Mouse (Mus musculus) kidney, embryonic 15.5 days (tissue): ENCODE data around the gene Rwdd1. TPM values are rescaled to one million over a fixed set of nuclear protein-coding genes. Genes with fewer than 3 reads are reported as not detected.
"Not testable (repeated sequence)": the region's sequence is repeated elsewhere in the genome, so short reads cannot be mapped to it uniquely, and the experiment has no call there.

ENCODE experiments used
- ATAC-seq: fragments of 200-750 bp; cut with Nextera tagmentation; replicated peaks from 2 replicates; pipeline ENCODE4 v1.8.0; 2017; ENCODE audit warnings: moderate TSS enrichment; ENCODE audit not compliant: low FRiP score
- H3K27ac ChIP-seq: fragments of 300-500 bp; sonication (generic); 2 replicates; pipeline ENCODE4 v1.5.1; 2015; ENCODE audit warnings: mild to moderate bottlenecking, inconsistent platforms
- H3K27me3 ChIP-seq: fragments of 300-500 bp; sonication (generic); 2 replicates; pipeline ENCODE4 v1.6.1; 2015; ENCODE audit warnings: inconsistent platforms
- H3K36me3 ChIP-seq: fragments of 300-500 bp; sonication (generic); 2 replicates; pipeline ENCODE4 v1.6.1; 2015; ENCODE audit warnings: inconsistent platforms
- H3K4me1 ChIP-seq: fragments of 300-500 bp; sonication (generic); 2 replicates; pipeline ENCODE4 v1.6.1; 2015; ENCODE audit warnings: inconsistent platforms
- H3K4me2 ChIP-seq: fragments of 300-500 bp; sonication (generic); 2 replicates; pipeline ENCODE4 v1.6.1; 2015; ENCODE audit warnings: moderate library complexity, mild to moderate bottlenecking, inconsistent platforms
- H3K4me3 ChIP-seq: fragments of 300-500 bp; sonication (generic); replicated peaks from 2 replicates; pipeline ENCODE4 v1.5.1; 2015; ENCODE audit warnings: mild to moderate bottlenecking, inconsistent platforms
- H3K9ac ChIP-seq: fragments of 300-500 bp; sonication (generic); 2 replicates; pipeline ENCODE4 v1.6.1; 2015; ENCODE audit warnings: mild to moderate bottlenecking, inconsistent platforms
- H3K9me3 ChIP-seq: fragments of 300-500 bp; sonication (generic); replicated peaks from 2 replicates; pipeline ENCODE4 v1.6.1; 2016; ENCODE audit warnings: inconsistent platforms
- WGBS: fragments of 180-500 bp; shearing (Covaris S2); methylation state at CpG from one replicate; pipeline ENCODE4 v1.1.7; 2015; ENCODE audit warnings: mixed read lengths; 5-methylcytosine and 5-hydroxymethylcytosine counted together
- polyA plus RNA-seq: library from polyadenylated mRNA; unstranded; fragments of >200 nt; fragmentation: Nextera tagmentation; extraction: Ambion mirVana; gene quantifications from 2 replicates; pipeline ENCODE4 v1.2.1, GENCODE M21; 2015

Gene Rwdd1
- polyA plus RNA-seq, 1 experiment from 2014 or later: 121 TPM

- WGBS: 95% methylated on average over 6 of the region's 8 CpGs
- H3K27me3 ChIP-seq, H3K4me1 ChIP-seq, H3K4me3 ChIP-seq, H3K4me2 ChIP-seq, ATAC-seq, H3K27ac ChIP-seq, H3K9me3 ChIP-seq, H3K9ac ChIP-seq: not testable (repeated sequence)
- peaks cover 93% of the 10 kb centered on the region for H3K36me3 ChIP-seq
Observed at GRCm38 (mm10) chr10:33996686-33997085, 22.7 kb downstream of the Rwdd1 start.

DNA sequence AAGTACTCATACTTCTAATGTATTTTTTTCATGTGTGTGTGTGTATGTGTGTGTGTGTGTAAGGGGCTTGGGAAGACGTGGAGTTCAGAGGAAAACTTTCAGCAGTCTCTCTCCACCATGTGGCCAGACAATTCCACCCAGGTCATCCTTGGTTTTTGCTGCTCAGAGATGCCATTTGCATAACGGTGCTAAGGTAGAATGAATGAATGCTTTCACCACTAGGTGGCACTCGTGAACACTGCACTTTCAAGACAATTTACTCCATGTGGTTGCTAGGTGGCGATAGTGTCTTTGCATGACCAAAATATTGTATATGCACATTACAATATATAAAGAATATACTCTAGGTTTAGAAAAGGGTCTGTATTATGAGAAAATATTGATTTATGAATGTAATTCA is 32.7 kb downstream of the Rwdd1 start:
- Histone ChIP-seq H3K9ac (no peak overlapping the region), H3K9me3 (no peaks in the 10 kb centered on the region)
- ATAC-seq: no peak

DNA sequence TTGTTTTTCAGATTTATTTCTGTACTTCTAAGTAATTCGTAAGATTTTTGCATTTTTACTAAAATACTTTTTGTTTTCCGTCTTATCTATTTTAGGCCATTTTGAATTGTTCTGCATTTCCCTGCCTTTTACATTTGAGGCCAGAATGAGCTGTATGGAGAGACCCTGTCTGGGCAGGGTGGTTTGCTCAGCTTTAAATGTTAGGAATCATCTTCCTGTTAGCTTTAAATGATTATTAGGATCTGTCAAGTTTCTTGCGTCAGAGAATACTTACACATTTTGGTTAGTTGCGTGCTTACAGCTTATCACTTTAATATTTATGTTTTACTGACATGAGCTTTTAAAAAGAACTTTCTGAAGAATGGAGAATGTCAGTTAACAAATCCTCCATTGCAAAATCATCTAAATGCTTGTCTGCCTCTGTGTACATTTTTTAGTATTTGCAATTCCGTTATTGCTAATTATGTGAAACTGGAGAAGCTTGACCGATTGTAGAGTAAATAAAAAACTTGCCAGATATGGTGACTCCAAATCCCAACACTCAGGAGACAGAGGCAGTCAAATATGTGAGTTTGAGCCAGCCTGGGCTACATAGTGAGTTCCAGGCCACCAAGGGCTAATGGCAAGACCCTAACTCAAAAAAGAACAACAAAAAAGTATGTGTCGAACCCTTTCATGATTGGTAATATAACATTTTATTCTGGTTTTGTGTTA is 44.5 kb downstream of the Rwdd1 start:
- Histone ChIP-seq H3K27me3 (no peaks in the 10 kb centered on the region), H3K4me3 (no peak overlapping the region), H3K4me2 (no peak overlapping the region), H3K27ac (no peak overlapping the region), H3K4me1 (no peaks in the 10 kb centered on the region), H3K36me3 (no peaks in the 10 kb centered on the region), H3K9me3 (peaks cover 5% of the 10 kb centered on the region; the same call in 1 of the 2 replicates), H3K9ac (no peak overlapping the region)
- no peak for ATAC-seq
- WGBS: 90% methylated on average over 7 of the region's 7 CpGs

More for the DNA sequence above, 32.7 kb downstream of the Rwdd1 start:
- Histone ChIP-seq H3K4me2 (no peak overlapping the region), H3K4me3 (no peak overlapping the region), H3K4me1 (no peaks in the 10 kb centered on the region), H3K27me3 (no peaks in the 10 kb centered on the region), H3K36me3 (peaks cover 13% of the 10 kb centered on the region), H3K27ac (no peak overlapping the region)
- 21% methylated on average over 4 of the region's 4 CpGs for WGBS

GRCm38 (mm10) chr10:33952509-33952908 is 66.9 kb downstream of the Rwdd1 start:
- 61% methylated on average over 3 of the region's 3 CpGs for WGBS

DNA sequence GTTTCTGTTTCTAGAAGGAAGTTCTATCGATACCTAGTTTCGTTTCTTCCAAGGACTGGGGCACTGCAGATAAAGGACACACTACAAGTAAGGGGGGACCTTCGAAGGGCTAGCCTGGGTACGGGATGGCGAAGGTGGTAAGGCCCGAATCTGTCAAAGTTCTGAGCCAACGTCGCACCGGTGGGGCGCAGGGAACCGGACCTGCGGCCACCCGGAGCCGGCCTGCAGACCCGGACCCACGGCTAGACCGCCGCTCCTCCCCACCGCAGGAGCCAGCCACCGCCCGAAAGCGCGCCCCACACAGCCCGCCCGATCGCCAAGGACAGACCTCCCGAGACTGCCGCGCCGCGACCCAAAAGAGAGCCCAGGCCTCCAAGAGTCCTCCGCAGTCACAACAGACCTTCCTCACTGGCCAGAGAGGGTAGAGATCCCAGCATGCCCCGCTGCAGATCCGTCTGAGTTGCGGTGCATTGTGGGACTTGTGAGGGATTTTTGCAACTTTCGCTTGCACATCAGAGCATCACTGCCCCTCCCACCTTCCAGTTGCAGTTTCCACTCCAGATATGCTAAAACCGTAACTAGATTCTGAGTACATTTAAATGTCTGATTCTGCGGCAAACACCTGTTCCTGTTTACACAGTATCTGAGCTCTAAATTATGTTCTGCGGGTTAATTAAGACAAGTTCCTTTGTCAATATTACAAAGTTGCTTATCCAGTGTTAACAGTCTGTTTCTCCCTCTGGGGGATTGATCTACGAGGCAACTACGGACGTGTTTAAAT is 68.4 kb downstream of the Rwdd1 start, which contains the start of gene Zup1:
Zup1 (minus strand) TSS at position 467 of the 781 bp plus-strand sequence.
- H3K4me2 ChIP-seq: peak within 1 kb of the TSS; percentile 65
- peak; percentile 98 for ATAC-seq
- peak within 1 kb of the TSS; percentile 88 for H3K27ac ChIP-seq
- H3K4me1 ChIP-seq: peaks cover 12% of the 10 kb centered on the region; the same call in 1 of the 2 replicates
- peak within 1 kb of the TSS; percentile 89 for H3K4me3 ChIP-seq
- H3K36me3 ChIP-seq: peaks cover 18% of the 10 kb centered on the region
- no peaks in the 10 kb centered on the region for H3K9me3 ChIP-seq
- 3% methylated on average over 42 of the region's 42 CpGs for WGBS
- H3K9ac ChIP-seq: peak within 1 kb of the TSS; percentile 95
- no peaks in the 10 kb centered on the region for H3K27me3 ChIP-seq

More at GRCm38 (mm10) chr10:33952509-33952908, 66.9 kb downstream of the Rwdd1 start:
- Histone ChIP-seq H3K4me2 (no peak overlapping the region), H3K4me1 (peaks cover 12% of the 10 kb centered on the region; the same call in 1 of the 2 replicates), H3K9ac (no peak overlapping the region), H3K27me3 (no peaks in the 10 kb centered on the region), H3K9me3 (no peaks in the 10 kb centered on the region), H3K36me3 (peaks cover 14% of the 10 kb centered on the region), H3K27ac (no peak overlapping the region), H3K4me3 (no peak overlapping the region)
- no peak for ATAC-seq

Other genes with a start within 250 kb of the Rwdd1 start
- gene Sult3a2, start 232.9 kb downstream of the Rwdd1 start, polyA plus RNA-seq: not detected in 2 replicates
- gene Sult3a1, start 161.9 kb downstream of the Rwdd1 start, polyA plus RNA-seq: not detected in 2 replicates
- 0.05 and 0.14 TPM in 2 replicates for gene Rsph4a, start 114.5 kb downstream of the Rwdd1 start, polyA plus RNA-seq
- 21.5 and 21.9 TPM in 2 replicates for gene Zup1, start 68.4 kb downstream of the Rwdd1 start, polyA plus RNA-seq
- gene Trappc3l, start 18.0 kb upstream of the Rwdd1 start, polyA plus RNA-seq: not detected in 2 replicates
- not detected in 2 replicates for gene Calhm4, start 24.7 kb upstream of the Rwdd1 start, polyA plus RNA-seq
- gene Calhm5, start 76.9 kb upstream of the Rwdd1 start, polyA plus RNA-seq: 0.39 and 0.74 TPM in 2 replicates
- gene Calhm6, start 108.4 kb upstream of the Rwdd1 start, polyA plus RNA-seq: 0.75 and 0.90 TPM in 2 replicates
- 22.2 and 23.5 TPM in 2 replicates for gene Dse, start 188.1 kb upstream of the Rwdd1 start, polyA plus RNA-seq